Mouse (Mus musculus) heart, adult 2 months (tissue): ENCODE measurements around the gene Wfdc15a.

Experiments used
- CTCF ChIP-seq: fragments of 200-600 bp; IDR thresholded peaks from 2 replicates; pipeline ENCODE4 v1.8.1; 2022; ENCODE audit warnings: antibody characterized with exemption, mild to moderate bottlenecking, moderate library complexity
- EP300 ChIP-seq: fragments of 200-500 bp; IDR thresholded peaks from 2 replicates; pipeline ENCODE4 v1.6.1; 2011; ENCODE audit warnings: low read depth, low read length, control low read depth; ENCODE audit not compliant: insufficient read depth
- POLR2A ChIP-seq: fragments of 200-500 bp; IDR thresholded peaks from 2 replicates; pipeline ENCODE4 v1.6.1; 2011; ENCODE audit warnings: mild to moderate bottlenecking, low read depth, low read length, control low read depth; ENCODE audit not compliant: insufficient read depth

- no peak for TF ChIP-seq CTCF
- no peak for TF ChIP-seq POLR2A
- TF ChIP-seq EP300 = no peak
These were observed 32.0 kb downstream of the Wfdc15a start for GRCm38 (mm10) chr2:164167752-164168570.
